Mouse (Mus musculus) erythroblast, embryonic 14.5 days (primary cell): Measurements from ENCODE around the gene Tpsg1.

Source experiments
- GATA1 ChIP-seq: IDR thresholded peaks from 2 replicates; pipeline ENCODE4 v1.6.1; 2012; ENCODE audit warnings: low read length, inconsistent platforms, mixed read lengths
- TAL1 ChIP-seq: IDR thresholded peaks from 3 replicates; pipeline ENCODE4 v1.6.1; 2012; ENCODE audit warnings: low read length, inconsistent platforms, mixed read lengths

GRCm38 (mm10) chr17:25414917-25415316, 45.8 kb downstream of the Tpsg1 start:
- no peak for TF ChIP-seq GATA1
- no peak for TF ChIP-seq TAL1
